Mouse (Mus musculus): ENCODE measurements around the gene Mindy2. TPM values are rescaled to one million over a fixed set of nuclear protein-coding genes. Genes with fewer than 3 reads are reported as not detected.

The Mindy2 gene
- polyA plus RNA-seq, 1 experiment from 2014 or later: 8.2 TPM

- Histone ChIP-seq H3K27me3 (ENCODE audit: insufficient read depth, low read length) (no peaks in the 10 kb centered on the region), H3K4me3 (ENCODE audit: low read depth, low read length) (peak overlapping the region; percentile 19; the same call in 1 of the 2 replicates), H3K9ac (replicated peaks) (peak overlapping the region; percentile 38; the same call in 1 of the 2 replicates), H3K36me3 (replicated peaks; ENCODE audit: insufficient read depth, low read length) (no peaks in the 10 kb centered on the region), H3K27ac (ENCODE audit: low read depth) (peak overlapping the region; percentile 72), H3K4me1 (ENCODE audit: insufficient read depth) (peaks cover 27% of the 10 kb centered on the region), H3K9me3 (ENCODE audit: low read length) (peaks cover 3% of the 10 kb centered on the region; the same call in 1 of the 2 replicates), H3K4me2 (ENCODE audit: low read depth, low read length) (peak overlapping the region; percentile 52)
- 23% methylated on average over 10 of the region's 10 CpGs for WGBS (ENCODE audit: insufficient replicate concordance)
- peak; percentile 21 for DNase-seq
- TF ChIP-seq EP300 (IDR thresholded peaks at IDR 0.05; ENCODE audit: low read depth) (no peak), CTCF (IDR thresholded peaks at IDR 0.05; ENCODE audit: low read depth) (peak; percentile 70)
- no peak for ATAC-seq
Observed at GRCm38 (mm10) chr9:70671772-70672579, 15.0 kb upstream of the Mindy2 start.

GRCm38 (mm10) chr9:70671278-70671677 lies 14.3 kb upstream of the Mindy2 start:
- Histone ChIP-seq H3K9ac (replicated peaks) (0 out of 2 replicates have a peak overlapping the region, but pooled peaks have one; percentile 34), H3K36me3 (replicated peaks; ENCODE audit: insufficient read depth, low read length) (no peaks in the 10 kb centered on the region), H3K4me3 (ENCODE audit: low read depth, low read length) (0 out of 2 replicates have a peak overlapping the region, but pooled peaks have one; percentile 19), H3K4me1 (ENCODE audit: insufficient read depth) (peaks cover 27% of the 10 kb centered on the region), H3K27ac (ENCODE audit: low read depth) (peak overlapping the region; percentile 72), H3K27me3 (ENCODE audit: insufficient read depth, low read length) (no peaks in the 10 kb centered on the region), H3K9me3 (ENCODE audit: low read length) (peaks cover 3% of the 10 kb centered on the region; the same call in 1 of the 2 replicates), H3K4me2 (ENCODE audit: low read depth, low read length) (peak overlapping the region; percentile 52)
- 35% methylated on average over 6 of the region's 6 CpGs for WGBS (ENCODE audit: insufficient replicate concordance)
- DNase-seq (peak; percentile 34), ATAC-seq (no peak)
- TF ChIP-seq EP300 (IDR thresholded peaks at IDR 0.05; ENCODE audit: low read depth) (no peak), CTCF (IDR thresholded peaks at IDR 0.05; ENCODE audit: low read depth) (no peak)

- Histone ChIP-seq H3K4me1 (ENCODE audit: insufficient read depth) (peaks cover 22% of the 10 kb centered on the region), H3K4me2 (ENCODE audit: low read depth, low read length) (no peak overlapping the region), H3K4me3 (ENCODE audit: low read depth, low read length) (no peak overlapping the region), H3K9me3 (ENCODE audit: low read length) (peaks cover 3% of the 10 kb centered on the region; the same call in 1 of the 2 replicates), H3K27ac (ENCODE audit: low read depth) (peak overlapping the region; percentile 86), H3K27me3 (ENCODE audit: insufficient read depth, low read length) (no peaks in the 10 kb centered on the region), H3K36me3 (replicated peaks; ENCODE audit: insufficient read depth, low read length) (0 out of 2 replicates have a peak, but pooled peaks cover 1% of the 10 kb centered on the region), H3K9ac (replicated peaks) (no peak overlapping the region)
- peak; percentile 72 for ATAC-seq
- WGBS (ENCODE audit: insufficient replicate concordance): 61% methylated on average over 6 of the region's 6 CpGs
- peak; percentile 34 for DNase-seq
- peak; percentile 95 for TF ChIP-seq EP300 (IDR thresholded peaks at IDR 0.05; ENCODE audit: low read depth)
- TF ChIP-seq CTCF (IDR thresholded peaks at IDR 0.05; ENCODE audit: low read depth): no peak
Observed at GRCm38 (mm10) chr9:70670381-70670780, 13.4 kb upstream of the Mindy2 start.

- no peak overlapping the region for H3K9ac ChIP-seq (replicated peaks)
- TF ChIP-seq EP300 (IDR thresholded peaks at IDR 0.05; ENCODE audit: low read depth): peak; percentile 91
- TF ChIP-seq CTCF (IDR thresholded peaks at IDR 0.05; ENCODE audit: low read depth): no peak
- H3K27ac ChIP-seq (ENCODE audit: low read depth): peak overlapping the region; percentile 86
- ATAC-seq (peak; percentile 90), DNase-seq (peak; percentile 56)
- no peak overlapping the region for H3K4me3 ChIP-seq (ENCODE audit: low read depth, low read length)
- peaks cover 22% of the 10 kb centered on the region for H3K4me1 ChIP-seq (ENCODE audit: insufficient read depth)
- H3K9me3 ChIP-seq (ENCODE audit: low read length): peaks cover 3% of the 10 kb centered on the region; the same call in 1 of the 2 replicates
- 0 out of 2 replicates have a peak overlapping the region, but pooled peaks have one; percentile 23 for H3K4me2 ChIP-seq (ENCODE audit: low read depth, low read length)
- 38% methylated on average over 2 of the region's 2 CpGs for WGBS (ENCODE audit: insufficient replicate concordance)
- H3K27me3 ChIP-seq (ENCODE audit: insufficient read depth, low read length): no peaks in the 10 kb centered on the region
- 0 out of 2 replicates have a peak, but pooled peaks cover 2% of the 10 kb centered on the region for H3K36me3 ChIP-seq (replicated peaks; ENCODE audit: insufficient read depth, low read length)
Observed at GRCm38 (mm10) chr9:70669197-70669596, 12.2 kb upstream of the Mindy2 start.

- no peak for TF ChIP-seq EP300 (IDR thresholded peaks at IDR 0.05; ENCODE audit: low read depth)
- TF ChIP-seq CTCF (IDR thresholded peaks at IDR 0.05; ENCODE audit: low read depth): peak; percentile 65
- Histone ChIP-seq H3K4me2 (ENCODE audit: low read depth, low read length) (no peak overlapping the region), H3K4me3 (ENCODE audit: low read depth, low read length) (no peak overlapping the region), H3K9me3 (ENCODE audit: low read length) (peaks cover 3% of the 10 kb centered on the region; the same call in 1 of the 2 replicates), H3K27me3 (ENCODE audit: insufficient read depth, low read length) (no peaks in the 10 kb centered on the region), H3K4me1 (ENCODE audit: insufficient read depth) (peaks cover 22% of the 10 kb centered on the region), H3K36me3 (replicated peaks; ENCODE audit: insufficient read depth, low read length) (0 out of 2 replicates have a peak, but pooled peaks cover 2% of the 10 kb centered on the region), H3K9ac (replicated peaks) (no peak overlapping the region), H3K27ac (ENCODE audit: low read depth) (no peak overlapping the region)
- DNase-seq (no peak), ATAC-seq (no peak)
Observed at GRCm38 (mm10) chr9:70668048-70668447, 11.1 kb upstream of the Mindy2 start.

- no peak overlapping the region for H3K27ac ChIP-seq (ENCODE audit: low read depth)
- no peak overlapping the region for H3K4me2 ChIP-seq (ENCODE audit: low read depth, low read length)
- H3K9ac ChIP-seq (replicated peaks): no peak overlapping the region
- DNase-seq: peak; percentile 20
- no peak for TF ChIP-seq EP300 (IDR thresholded peaks at IDR 0.05; ENCODE audit: low read depth)
- no peaks in the 10 kb centered on the region for H3K27me3 ChIP-seq (ENCODE audit: insufficient read depth, low read length)
- 0 out of 2 replicates have a peak, but pooled peaks cover 2% of the 10 kb centered on the region for H3K36me3 ChIP-seq (replicated peaks; ENCODE audit: insufficient read depth, low read length)
- 58% methylated on average over 7 of the region's 7 CpGs for WGBS (ENCODE audit: insufficient replicate concordance)
- H3K4me1 ChIP-seq (ENCODE audit: insufficient read depth): peaks cover 15% of the 10 kb centered on the region
- H3K4me3 ChIP-seq (ENCODE audit: low read depth, low read length): no peak overlapping the region
- no peak for ATAC-seq
- peaks cover 3% of the 10 kb centered on the region; the same call in 1 of the 2 replicates for H3K9me3 ChIP-seq (ENCODE audit: low read length)
Observed at GRCm38 (mm10) chr9:70666811-70667210, 9.8 kb upstream of the Mindy2 start.

Data from liver, postnatal 0 days (tissue).